Mouse (Mus musculus) cerebellum, postnatal 25 days (tissue): Measurements from ENCODE around the gene Lcor.

ENCODE experiments used
- DNase-seq, 2 experiments: peaks; one replicate each; pipeline ENCODE4 v3.0.0; 2021; ENCODE audit warnings: mixed read lengths in 2 of 2

The Lcor gene

GRCm38 (mm10) chr19:41482190-41482908 lies at the start of gene Lcor:
Gene Lcor, plus strand, starts transcription at chr19:41482637.
- peak; percentile 92 for DNase-seq

- DNase-seq = no peak
These were observed 47.1 kb upstream of the Lcor start for GRCm38 (mm10) chr19:41435366-41435765.

- DNase-seq = no peak
These were observed 46.0 kb upstream of the Lcor start for GRCm38 (mm10) chr19:41436461-41436860.

- DNase-seq = peak; percentile 41 to 47
These were observed 43.5 kb upstream of the Lcor start for GRCm38 (mm10) chr19:41438953-41439352.

GRCm38 (mm10) chr19:41441446-41441845 lies 41.0 kb upstream of the Lcor start:
- no peak for DNase-seq

- DNase-seq = peak; percentile 43 to 45
These were observed 40.4 kb upstream of the Lcor start for GRCm38 (mm10) chr19:41441911-41442607.

- peak; percentile 50 to 73 for DNase-seq
These were observed 39.8 kb upstream of the Lcor start for GRCm38 (mm10) chr19:41442608-41442969.

GRCm38 (mm10) chr19:41444491-41444890 lies 37.9 kb upstream of the Lcor start:
- no peak for DNase-seq

GRCm38 (mm10) chr19:41445013-41445610 lies 37.3 kb upstream of the Lcor start:
- DNase-seq = no peak

- DNase-seq = no peak
These were observed 36.7 kb upstream of the Lcor start for GRCm38 (mm10) chr19:41445723-41446122.

GRCm38 (mm10) chr19:41447166-41447565 lies 35.3 kb upstream of the Lcor start:
- DNase-seq = no peak

- DNase-seq = no peak
These were observed 34.7 kb upstream of the Lcor start for GRCm38 (mm10) chr19:41447760-41448159.

- no peak for DNase-seq
These were observed 32.9 kb upstream of the Lcor start for GRCm38 (mm10) chr19:41449415-41450075.

GRCm38 (mm10) chr19:41452166-41452565 lies 30.3 kb upstream of the Lcor start:
- no peak for DNase-seq

GRCm38 (mm10) chr19:41454601-41455000 lies 27.8 kb upstream of the Lcor start:
- DNase-seq = no peak

GRCm38 (mm10) chr19:41455091-41455626 lies 27.3 kb upstream of the Lcor start:
- no peak for DNase-seq

- no peak for DNase-seq
These were observed 25.3 kb upstream of the Lcor start for GRCm38 (mm10) chr19:41457181-41457580.

- DNase-seq = no peak
These were observed 20.2 kb upstream of the Lcor start for GRCm38 (mm10) chr19:41462166-41462735.

- no peak for DNase-seq
These were observed 18.6 kb upstream of the Lcor start for GRCm38 (mm10) chr19:41463841-41464240.

- no peak for DNase-seq
These were observed 16.0 kb upstream of the Lcor start for GRCm38 (mm10) chr19:41466475-41466874.

GRCm38 (mm10) chr19:41473566-41474135 lies 8.8 kb upstream of the Lcor start:
- DNase-seq = no peak

GRCm38 (mm10) chr19:41474943-41475342 lies 7.5 kb upstream of the Lcor start:
- no peak for DNase-seq
